Mouse (Mus musculus) telencephalon, adult 2 months (tissue): ENCODE measurements around the gene Fam117b.

ENCODE experiments used
- DNase-seq: peaks from one replicate; pipeline ENCODE4 v3.0.0-alpha.2; 2011; ENCODE audit warnings: low read depth, low spot score

Fam117b gene

GRCm38 (mm10) chr1:59986626-59987025 lies 73.8 kb downstream of the Fam117b start:
- no peak for DNase-seq

- peak; percentile 89 for DNase-seq
Observed at GRCm38 (mm10) chr1:59987399-59988040, 74.7 kb downstream of the Fam117b start.

- no peak for DNase-seq
Observed at GRCm38 (mm10) chr1:59995646-59996045, 82.8 kb downstream of the Fam117b start.

GRCm38 (mm10) chr1:59997352-59997751 lies 84.5 kb downstream of the Fam117b start:
- DNase-seq: no peak

- no peak for DNase-seq
Observed at GRCm38 (mm10) chr1:60000319-60000718, 87.5 kb downstream of the Fam117b start.

GRCm38 (mm10) chr1:60007337-60007736 lies 94.5 kb downstream of the Fam117b start:
- no peak for DNase-seq

- no peak for DNase-seq
Observed at GRCm38 (mm10) chr1:60008743-60009142, 95.9 kb downstream of the Fam117b start.

GRCm38 (mm10) chr1:60013779-60014178 lies 101.0 kb downstream of the Fam117b start:
- no peak for DNase-seq

GRCm38 (mm10) chr1:60015511-60015910 lies 102.7 kb downstream of the Fam117b start:
- no peak for DNase-seq

GRCm38 (mm10) chr1:60016136-60016611 lies 103.4 kb downstream of the Fam117b start:
- no peak for DNase-seq

GRCm38 (mm10) chr1:60017031-60017469 lies 104.2 kb downstream of the Fam117b start:
- no peak for DNase-seq
